Mouse (Mus musculus): Measurements from ENCODE around the gene Olfr51. TPM values are rescaled to one million over a fixed set of nuclear protein-coding genes. Genes with fewer than 3 reads are reported as not detected.
A peak's percentile ranks its signal among the peaks of the same experiment; 100 is the strongest.
"Not testable (repeated sequence)": the region's sequence is repeated elsewhere in the genome, so short reads cannot be mapped to it uniquely, and the experiment has no call there.

Gene Olfr51
- total RNA-seq (2021): not detected
- long read RNA-seq, experiment 1: 0 reads
- long read RNA-seq, experiment 2: 0 reads

GRCm38 (mm10) chr11:51003296-51003695, at the start of gene Olfr51:
Olfr51 (plus strand) TSS chr11:51003596.
- no peak for DNase-seq (ENCODE audit: low spot score)

- no peak for DNase-seq (ENCODE audit: low spot score)
These were observed 49.7 kb upstream of the Olfr51 start, which contains the start of gene Prop1 for GRCm38 (mm10) chr11:50953665-50954064. Prop1 (minus strand) TSS chr11:50953765.

GRCm38 (mm10) chr11:50964886-50965285, 38.5 kb upstream of the Olfr51 start:
- DNase-seq (ENCODE audit: low spot score): no peak

GRCm38 (mm10) chr11:50966230-50966629, 37.2 kb upstream of the Olfr51 start, which contains the start of gene Olfr1378:
Olfr1378 (plus strand) TSS chr11:50966530.
- DNase-seq (ENCODE audit: low spot score): no peak

- DNase-seq (ENCODE audit: low spot score): no peak
These were observed 26.2 kb upstream of the Olfr51 start for GRCm38 (mm10) chr11:50977216-50977615.

GRCm38 (mm10) chr11:50981667-50982066, 21.7 kb upstream of the Olfr51 start, which contains the start of gene Olfr1377:
Olfr1377 (plus strand) TSS chr11:50981967.
- DNase-seq (ENCODE audit: low spot score): no peak

- DNase-seq (ENCODE audit: low spot score): no peak
These were observed 8.4 kb downstream of the Olfr51 start for GRCm38 (mm10) chr11:51011821-51012220.

- no peak for DNase-seq (ENCODE audit: low spot score)
These were observed 10.5 kb downstream of the Olfr51 start, which contains the start of gene Olfr54 for GRCm38 (mm10) chr11:51013936-51014335. Olfr54 (plus strand) TSS chr11:51014236.

GRCm38 (mm10) chr11:51016341-51016740, 12.9 kb downstream of the Olfr51 start:
- no peak for DNase-seq (ENCODE audit: low spot score)

- not testable (repeated sequence) for DNase-seq (ENCODE audit: low spot score)
These were observed 23.4 kb downstream of the Olfr51 start for GRCm38 (mm10) chr11:51026811-51027210.

- DNase-seq (ENCODE audit: low spot score): not testable (repeated sequence)
These were observed 26.0 kb downstream of the Olfr51 start for GRCm38 (mm10) chr11:51029381-51029780.

GRCm38 (mm10) chr11:51030225-51030624, 26.8 kb downstream of the Olfr51 start:
- DNase-seq (ENCODE audit: low spot score): no peak

- DNase-seq (ENCODE audit: low spot score): peak; percentile 17
These were observed 29.5 kb downstream of the Olfr51 start for GRCm38 (mm10) chr11:51032851-51033250.

GRCm38 (mm10) chr11:51034141-51034540, 30.7 kb downstream of the Olfr51 start:
- not testable (repeated sequence) for DNase-seq (ENCODE audit: low spot score)

GRCm38 (mm10) chr11:51035951-51036350, 32.6 kb downstream of the Olfr51 start:
- DNase-seq (ENCODE audit: low spot score): no peak

- not testable (repeated sequence) for DNase-seq (ENCODE audit: low spot score)
These were observed 41.4 kb downstream of the Olfr51 start for GRCm38 (mm10) chr11:51044776-51045175.

GRCm38 (mm10) chr11:51047809-51048208, 44.4 kb downstream of the Olfr51 start, which contains the start of gene Olfr1375:
Olfr1375 (plus strand) TSS chr11:51048109.
- DNase-seq (ENCODE audit: low spot score): not testable (repeated sequence)

GRCm38 (mm10) chr11:51051678-51052077, 48.3 kb downstream of the Olfr51 start:
- no peak for DNase-seq (ENCODE audit: low spot score)

GRCm38 (mm10) chr11:51053230-51053629, 49.8 kb downstream of the Olfr51 start:
- no peak for DNase-seq (ENCODE audit: low spot score)

GRCm38 (mm10) chr11:51059151-51059571, 55.8 kb downstream of the Olfr51 start, which contains the start of gene Zfp354a:
Zfp354a (plus strand) TSS chr11:51059257.
- DNase-seq (ENCODE audit: low spot score): peak; percentile 73

Measured in gastrocnemius, adult 18-20 months (tissue).